Mouse (Mus musculus) intestine, embryonic 14.5 days (tissue): ENCODE results near the gene E130309D02Rik. TPM values are rescaled to one million over a fixed set of nuclear protein-coding genes. Genes with fewer than 3 reads are reported as not detected.

Source experiments
- ATAC-seq: fragments of 200-750 bp; cut with Nextera tagmentation; replicated peaks from 2 replicates; pipeline ENCODE4 v1.8.0; 2017; ENCODE audit warnings: low read depth, moderate number of reproducible peaks, moderate TSS enrichment, moderate library complexity; ENCODE audit not compliant: low FRiP score, low TSS enrichment
- DNase-seq: peaks from one replicate; pipeline ENCODE4 v3.0.0-alpha.2; 2018; ENCODE audit warnings: low spot score
- H3K27ac ChIP-seq: fragments of 300-500 bp; sonication (generic); 2 replicates; pipeline ENCODE4 v1.5.1; 2014; ENCODE audit warnings: low read depth, mild to moderate bottlenecking, control low read depth
- H3K27me3 ChIP-seq: fragments of 300-500 bp; sonication (generic); replicated peaks from 2 replicates; pipeline ENCODE4 v1.6.1; 2014; ENCODE audit warnings: low read length, control low read depth; ENCODE audit not compliant: control insufficient read depth, insufficient read depth
- H3K36me3 ChIP-seq: fragments of 300-500 bp; sonication (generic); 2 replicates; pipeline ENCODE4 v1.6.1; 2014; ENCODE audit warnings: low read length, control low read depth; ENCODE audit not compliant: control insufficient read depth, insufficient read depth
- H3K4me1 ChIP-seq: fragments of 300-500 bp; sonication (generic); replicated peaks from 2 replicates; pipeline ENCODE4 v1.6.1; 2014; ENCODE audit warnings: low read length, control low read depth, mixed read lengths; ENCODE audit not compliant: control insufficient read depth, insufficient read depth
- H3K4me2 ChIP-seq: fragments of 300-500 bp; sonication (generic); 2 replicates; pipeline ENCODE4 v1.6.1; 2014; ENCODE audit warnings: low read length
- H3K4me3 ChIP-seq: fragments of 300-500 bp; sonication (generic); 2 replicates; pipeline ENCODE4 v1.5.1; 2014; ENCODE audit warnings: low read depth, low read length, control low read depth, mixed read lengths
- H3K9ac ChIP-seq: fragments of 300-500 bp; sonication (generic); 2 replicates; pipeline ENCODE4 v1.6.1; 2014; ENCODE audit warnings: mild to moderate bottlenecking, low read length
- H3K9me3 ChIP-seq: fragments of 300-500 bp; sonication (generic); 2 replicates; pipeline ENCODE4 v1.6.1; 2016; ENCODE audit warnings: low read length, control low read depth; ENCODE audit not compliant: control insufficient read depth
- WGBS: fragments of 180-500 bp; shearing (Covaris S2); extraction: QIAGEN DNeasy Blood & Tissue Kit; methylation state at CpG from one replicate; pipeline ENCODE4 v1.1.7; 2014; 5-methylcytosine and 5-hydroxymethylcytosine counted together
- polyA plus RNA-seq: library from polyadenylated mRNA; unstranded; fragments of >200 nt; fragmentation: Nextera tagmentation; extraction: Ambion mirVana; gene quantifications from 2 replicates; pipeline ENCODE4 v1.2.1, GENCODE M21; 2014

Gene E130309D02Rik
- polyA plus RNA-seq, 1 experiment from 2014 or later = 37.5 TPM

DNA sequence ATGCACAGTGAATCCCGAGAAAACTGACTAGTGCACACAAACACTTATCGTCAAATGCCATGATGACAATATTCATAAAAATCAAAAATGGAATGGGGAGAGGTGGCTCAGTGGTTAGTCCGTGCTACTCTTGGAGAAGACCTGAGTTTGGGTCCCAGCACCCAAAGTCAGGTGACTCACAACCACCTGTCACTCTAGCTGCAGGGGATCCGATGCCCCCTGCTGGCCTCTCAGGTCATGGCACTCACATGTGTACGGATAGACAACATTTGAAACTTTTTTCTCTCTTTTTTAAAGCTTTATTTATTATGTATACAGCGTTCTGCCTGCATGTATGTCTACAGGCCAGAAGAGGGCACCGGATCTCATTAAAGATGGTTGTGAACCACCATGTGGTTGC, 16.8 kb downstream of the E130309D02Rik start:
- ATAC-seq = no peak
- Histone ChIP-seq H3K9me3 (no peaks in the 10 kb centered on the region), H3K27ac (no peak overlapping the region), H3K4me1 (no peaks in the 10 kb centered on the region), H3K4me3 (no peak overlapping the region), H3K36me3 (peaks cover 42% of the 10 kb centered on the region), H3K27me3 (peaks cover 13% of the 10 kb centered on the region), H3K4me2 (no peak overlapping the region), H3K9ac (no peak overlapping the region)
- 94% methylated on average over 7 of the region's 7 CpGs for WGBS
- DNase-seq = no peak

- no peak for DNase-seq
- Histone ChIP-seq H3K4me2 (no peak overlapping the region), H3K9ac (no peak overlapping the region), H3K4me3 (no peak overlapping the region), H3K36me3 (peaks cover 38% of the 10 kb centered on the region), H3K4me1 (no peaks in the 10 kb centered on the region), H3K9me3 (no peaks in the 10 kb centered on the region), H3K27ac (no peak overlapping the region), H3K27me3 (peaks cover 17% of the 10 kb centered on the region)
- no peak for ATAC-seq
- 93% methylated on average over 9 of the region's 9 CpGs for WGBS
Measured at GRCm38 (mm10) chr5:143297986-143298385, 17.2 kb downstream of the E130309D02Rik start.

GRCm38 (mm10) chr5:143295330-143295729, 19.8 kb downstream of the E130309D02Rik start:
- no peak overlapping the region for H3K4me2 ChIP-seq
- WGBS = 89% methylated on average over 2 of the region's 2 CpGs
- no peaks in the 10 kb centered on the region for H3K4me1 ChIP-seq
- H3K9ac ChIP-seq = no peak overlapping the region
- H3K9me3 ChIP-seq = no peaks in the 10 kb centered on the region
- H3K4me3 ChIP-seq = no peak overlapping the region
- ATAC-seq (no peak), DNase-seq (no peak)
- H3K27me3 ChIP-seq = peaks cover 42% of the 10 kb centered on the region
- peaks cover 15% of the 10 kb centered on the region for H3K36me3 ChIP-seq
- no peak overlapping the region for H3K27ac ChIP-seq

GRCm38 (mm10) chr5:143294862-143295261, 20.3 kb downstream of the E130309D02Rik start:
- DNase-seq = no peak
- Histone ChIP-seq H3K27ac (no peak overlapping the region), H3K27me3 (peaks cover 47% of the 10 kb centered on the region), H3K4me1 (no peaks in the 10 kb centered on the region), H3K4me2 (no peak overlapping the region), H3K9ac (no peak overlapping the region), H3K36me3 (peaks cover 11% of the 10 kb centered on the region), H3K4me3 (no peak overlapping the region), H3K9me3 (no peaks in the 10 kb centered on the region)
- WGBS = 91% methylated on average over 3 of the region's 3 CpGs
- no peak for ATAC-seq

DNA sequence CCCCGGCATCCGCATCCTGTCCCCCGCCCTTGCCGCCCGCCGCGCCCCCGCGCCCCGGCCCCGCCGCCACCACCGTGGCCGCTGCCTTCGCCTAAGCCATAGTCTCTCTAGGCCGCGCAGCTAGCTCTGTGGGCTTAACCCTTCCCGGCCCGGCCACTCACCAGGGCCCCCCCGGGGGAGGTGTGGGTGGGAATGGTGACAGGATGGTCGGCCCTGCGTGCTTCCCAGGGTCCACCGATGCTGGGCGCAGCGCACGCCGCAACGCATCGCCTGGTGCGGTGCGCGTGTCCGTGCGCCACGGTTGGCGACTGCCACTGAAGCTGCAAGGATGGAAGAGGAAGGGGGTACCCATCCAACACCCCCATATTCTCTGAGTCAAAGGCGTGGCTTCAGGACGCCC, 21.8 kb downstream of the E130309D02Rik start, which contains the start of gene Zfp853:
Gene Zfp853, minus strand, starts transcription at position 220 of the 400 bp plus-strand sequence.
- Histone ChIP-seq H3K9me3 (no peaks in the 10 kb centered on the region), H3K4me2 (peak within 1 kb of the TSS; percentile 82), H3K27me3 (peaks cover 61% of the 10 kb centered on the region), H3K9ac (peak within 1 kb of the TSS; percentile 44), H3K4me3 (peak within 1 kb of the TSS; percentile 45), H3K4me1 (no peaks in the 10 kb centered on the region), H3K36me3 (no peaks in the 10 kb centered on the region), H3K27ac (no peak within 1 kb of the TSS)
- WGBS = 8% methylated on average over 32 of the region's 38 CpGs
- DNase-seq (peak; percentile 59), ATAC-seq (no peak)

GRCm38 (mm10) chr5:143292879-143293278, 22.3 kb downstream of the E130309D02Rik start:
- Histone ChIP-seq H3K9ac (peak overlapping the region; percentile 44), H3K4me3 (peak overlapping the region; percentile 45), H3K36me3 (no peaks in the 10 kb centered on the region), H3K9me3 (no peaks in the 10 kb centered on the region), H3K27ac (no peak overlapping the region), H3K4me2 (peak overlapping the region; percentile 82), H3K4me1 (no peaks in the 10 kb centered on the region), H3K27me3 (peaks cover 66% of the 10 kb centered on the region)
- 2% methylated on average over 17 of the region's 19 CpGs for WGBS
- no peak for ATAC-seq
- peak; percentile 60 for DNase-seq

DNA sequence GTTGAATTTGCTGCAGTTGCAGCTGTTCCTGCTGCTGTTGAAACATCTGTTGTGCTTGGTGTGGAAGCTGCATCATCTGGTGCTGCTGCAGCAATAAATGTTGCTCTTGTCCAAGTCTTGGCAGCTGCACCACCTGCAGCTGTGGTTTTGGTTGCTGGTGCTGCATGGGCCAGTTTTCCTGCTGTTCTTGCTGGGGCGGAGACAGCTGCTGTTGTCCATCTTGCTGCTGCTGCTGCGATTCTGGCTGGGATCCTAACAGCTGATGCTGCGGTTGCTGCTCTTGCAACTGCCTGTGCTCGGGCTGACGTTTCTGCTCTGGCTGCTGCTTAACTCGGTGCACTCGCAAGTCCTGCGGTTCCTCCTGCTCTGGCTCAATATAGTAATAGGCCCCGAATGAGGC, 25.9 kb downstream of the E130309D02Rik start:
- Histone ChIP-seq H3K4me2 (no peak overlapping the region), H3K27ac (no peak overlapping the region), H3K4me1 (no peaks in the 10 kb centered on the region), H3K9me3 (no peaks in the 10 kb centered on the region), H3K36me3 (no peaks in the 10 kb centered on the region), H3K9ac (no peak overlapping the region), H3K27me3 (peaks cover 85% of the 10 kb centered on the region), H3K4me3 (no peak overlapping the region)
- ATAC-seq (no peak), DNase-seq (no peak)
- whole genome bisulfite sequencing = 80% methylated on average over 9 of the region's 9 CpGs

GRCm38 (mm10) chr5:143288378-143288911, 26.7 kb downstream of the E130309D02Rik start:
- Histone ChIP-seq H3K4me3 (peak overlapping the region; percentile 25), H3K9me3 (no peaks in the 10 kb centered on the region), H3K27ac (no peak overlapping the region), H3K9ac (no peak overlapping the region), H3K4me1 (no peaks in the 10 kb centered on the region), H3K27me3 (peaks cover 78% of the 10 kb centered on the region), H3K36me3 (no peaks in the 10 kb centered on the region), H3K4me2 (peak overlapping the region; percentile 48)
- DNase-seq (no peak), ATAC-seq (no peak)
- WGBS = 11% methylated on average over 9 of the region's 9 CpGs

DNA sequence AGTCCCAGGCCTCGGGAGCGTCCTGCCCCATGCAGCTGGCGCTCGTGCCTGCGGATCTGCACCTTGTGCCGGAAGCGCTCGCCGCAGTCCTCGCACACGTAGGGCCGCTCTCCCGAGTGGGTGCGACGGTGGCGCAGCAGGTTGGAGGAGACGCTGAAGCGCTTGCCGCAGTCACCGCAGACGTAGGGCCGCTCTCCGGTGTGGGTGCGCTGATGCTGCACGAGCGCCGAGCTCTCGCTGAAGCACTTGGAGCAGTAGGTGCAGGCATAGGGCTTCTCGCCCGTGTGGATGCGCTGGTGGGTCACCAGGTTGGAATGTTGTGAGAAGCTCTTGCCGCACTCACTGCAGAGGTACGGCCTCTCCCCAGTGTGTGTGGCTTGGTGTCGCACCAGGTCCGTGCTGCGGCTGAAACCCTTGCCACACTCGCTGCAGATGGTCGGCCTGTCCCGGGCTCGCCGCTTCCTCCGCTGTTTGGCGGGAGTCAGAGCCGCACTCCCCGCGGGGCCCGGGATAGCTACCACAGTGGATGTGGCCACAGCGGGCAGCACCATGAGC, 27.3 kb downstream of the E130309D02Rik start:
- peak overlapping the region; percentile 25 for H3K4me3 ChIP-seq

More for the DNA sequence above, 27.3 kb downstream of the E130309D02Rik start:
- 3% methylated on average over 48 of the region's 48 CpGs for WGBS
- no peaks in the 10 kb centered on the region for H3K9me3 ChIP-seq
- H3K4me1 ChIP-seq = no peaks in the 10 kb centered on the region
- peak overlapping the region; percentile 48 for H3K4me2 ChIP-seq
- no peak for ATAC-seq
- H3K27ac ChIP-seq = no peak overlapping the region
- peaks cover 74% of the 10 kb centered on the region for H3K27me3 ChIP-seq
- peak; percentile 68 for DNase-seq
- H3K9ac ChIP-seq = peak overlapping the region; percentile 14; the same call in 1 of the 2 replicates
- H3K36me3 ChIP-seq = no peaks in the 10 kb centered on the region
